Mouse (Mus musculus): ENCODE results near the gene Thap12. TPM values are rescaled to one million over a fixed set of nuclear protein-coding genes. Genes with fewer than 3 reads are reported as not detected.
A peak's percentile ranks its signal among the peaks of the same experiment; 100 is the strongest.

Thap12 gene
- total and polyA plus RNA-seq, 3 experiments: 29.6 to 92.9 (median 70.1) TPM

GRCm38 (mm10) chr7:98701771-98702170 is 1.1 kb upstream of the Thap12 start:
- Histone ChIP-seq H3K4me1 (ENCODE audit: control insufficient read depth in 1 of 2, insufficient read depth in 2 of 2) (peaks cover 2 to 25% of the 10 kb centered on the region in 2 experiments; a peak in 1 of 4 replicates), H3K27ac (ENCODE audit: insufficient read depth, low read depth) (peak overlapping the region; percentile 77; the same call in 1 of the 2 replicates), H3K9me3 (replicated peaks; ENCODE audit: low read length) (no peaks in the 10 kb centered on the region), H3K4me3 (replicated peaks in 1 of 3; ENCODE audit: low read depth in 2 of 3, low read length in 2 of 3, poor library complexity in 1 of 3) (peak overlapping the region; percentile 62 to 97 (median 64)), H3K9ac (ENCODE audit: insufficient read depth, low read depth) (peak overlapping the region; percentile 54), H3K4me2 (ENCODE audit: insufficient read depth, low read depth, poor library complexity, severe bottlenecking) (peak overlapping the region; percentile 92), H3K36me3 (replicated peaks in 1 of 2; ENCODE audit: control insufficient read depth in 1 of 2, insufficient read depth in 1 of 2, low read length in 1 of 2) (peaks cover 0 to 3% of the 10 kb centered on the region in 2 experiments), H3K27me3 (replicated peaks) (no peaks in the 10 kb centered on the region), H3K79me2 (replicated peaks; ENCODE audit: control insufficient read depth, extremely low read depth, insufficient read depth, poor library complexity, severe bottlenecking) (peaks cover 33% of the 10 kb centered on the region)
- in situ Hi-C loops (cut with MboI; ENCODE audit: low pct_ligation_motif_present, low pct_unique_long_range_greater_than_20kb, low sequenced_read_pairs) (no loop called here), dilution Hi-C loops (cut with MboI; ENCODE audit: extremely low pct_ligation_motif_present, extremely low pct_unique_long_range_greater_than_20kb, low sequenced_read_pairs) (no loop called here)
- TF ChIP-seq TBP (conservative IDR thresholded peaks at IDR 0.05; ENCODE audit: low read depth, low read length) (0 out of 2 replicates have a peak, but pooled peaks have one; percentile 13), POLR2AphosphoS2 (IDR thresholded peaks at IDR 0.05; ENCODE audit: low read depth, low read length) (no peak), SMC3 (IDR thresholded peaks at IDR 0.05; ENCODE audit: low read depth, low read length) (no peak), JUN (IDR thresholded peaks at IDR 0.05; ENCODE audit: insufficient read depth, low read depth, low read length) (no peak), ETS1 (conservative IDR thresholded peaks at IDR 0.05; ENCODE audit: low read depth, low read length) (no peak), ZMIZ1 (IDR thresholded peaks at IDR 0.05; ENCODE audit: low read depth, low read length) (no peak), USF1 (IDR thresholded peaks at IDR 0.05; ENCODE audit: low read depth, low read length) (no peak), RCOR1 (conservative IDR thresholded peaks at IDR 0.05; ENCODE audit: low read depth, low read length) (no peak), UBTF (IDR thresholded peaks at IDR 0.05; ENCODE audit: low read depth, low read length) (no peak), POLR2A (IDR thresholded peaks at IDR 0.05; ENCODE audit: low read depth, low read length) (peak; percentile 46), ZKSCAN1 (IDR thresholded peaks at IDR 0.05; ENCODE audit: borderline replicate concordance, low read depth, low read length) (no peak), E2F4 (IDR thresholded peaks at IDR 0.05; ENCODE audit: insufficient replicate concordance, low read depth, low read length) (no peak), TCF12 (IDR thresholded peaks at IDR 0.05; ENCODE audit: low read depth, low read length) (no peak), ZNF384 (IDR thresholded peaks at IDR 0.05; ENCODE audit: low read depth, low read length) (no peak), IRF4 (IDR thresholded peaks at IDR 0.05; ENCODE audit: low read depth, low read length) (no peak), MYC (IDR thresholded peaks at IDR 0.05; ENCODE audit: low read depth, low read length) (no peak; the same call in 1 of the 2 replicates), GABPA (IDR thresholded peaks at IDR 0.05; ENCODE audit: insufficient replicate concordance, low read depth, low read length) (no peak), BHLHE40 (IDR thresholded peaks at IDR 0.05; ENCODE audit: low read depth, low read length) (no peak), MAX (IDR thresholded peaks at IDR 0.05; ENCODE audit: low read length) (no peak; the same call in 1 of the 2 replicates), KAT2A (IDR thresholded peaks at IDR 0.05; ENCODE audit: insufficient replicate concordance, low read length) (no peak), EP300 (IDR thresholded peaks at IDR 0.05; ENCODE audit: low read length) (no peak), CHD1 (IDR thresholded peaks at IDR 0.05; ENCODE audit: low read depth, low read length) (no peak), ZC3H11A (IDR thresholded peaks at IDR 0.05; ENCODE audit: low read depth, low read length) (no peak), RAD21 (IDR thresholded peaks at IDR 0.05; ENCODE audit: low read depth, low read length) (no peak), NRF1 (IDR thresholded peaks at IDR 0.05; ENCODE audit: low read depth, low read length) (peak; percentile 80), MAZ (IDR thresholded peaks at IDR 0.05; ENCODE audit: low read depth, low read length) (no peak), HCFC1 (IDR thresholded peaks at IDR 0.05; ENCODE audit: low read depth, low read length) (no peak; the same call in 1 of the 2 replicates), MEF2A (IDR thresholded peaks at IDR 0.05; ENCODE audit: borderline replicate concordance, low read depth, low read length) (no peak), JUND (conservative IDR thresholded peaks at IDR 0.05; ENCODE audit: low read depth, low read length) (no peak), MXI1 (IDR thresholded peaks at IDR 0.05; ENCODE audit: low read depth, low read length) (0 out of 2 replicates have a peak, but pooled peaks have one; percentile 0), CHD2 (IDR thresholded peaks at IDR 0.05; ENCODE audit: low read length) (no peak), CTCF (conservative IDR thresholded peaks at IDR 0.05 in 1 of 2, IDR thresholded peaks at IDR 0.05 in 1 of 2; ENCODE audit: low read depth in 2 of 2, low read length in 2 of 2) (no peak), NELFE (IDR thresholded peaks at IDR 0.05; ENCODE audit: low read depth, low read length) (0 out of 2 replicates have a peak, but pooled peaks have one; percentile 24), ELF1 (IDR thresholded peaks at IDR 0.05; ENCODE audit: low read depth, low read length) (0 out of 2 replicates have a peak, but pooled peaks have one; percentile 5), SIN3A (IDR thresholded peaks at IDR 0.05; ENCODE audit: low read length) (no peak), USF2 (conservative IDR thresholded peaks at IDR 0.05; ENCODE audit: low read depth, low read length) (no peak), MAFK (IDR thresholded peaks at IDR 0.05; ENCODE audit: insufficient replicate concordance, low read length) (no peak), PAX5 (IDR thresholded peaks at IDR 0.05; ENCODE audit: low read length) (no peak)
- DNase-seq (ENCODE audit: extremely low read depth): peak; percentile 48

Measured in CH12.LX (cell line).